Mouse (Mus musculus) hindbrain, embryonic 14.5 days (tissue): ENCODE measurements around the gene Vsig2. TPM values are rescaled to one million over a fixed set of nuclear protein-coding genes. Genes with fewer than 3 reads are reported as not detected.

Experiments used
- ATAC-seq: fragments of 200-750 bp; cut with Nextera tagmentation; 2 replicates; pipeline ENCODE4 v1.8.0; 2017; ENCODE audit warnings: moderate number of reproducible peaks, mild to moderate bottlenecking, moderate TSS enrichment, moderate library complexity; ENCODE audit not compliant: low FRiP score
- DNase-seq: peaks from one replicate; pipeline ENCODE4 v3.0.0-alpha.2; 2015; ENCODE audit warnings: low spot score
- H3K27ac ChIP-seq: fragments of 300-500 bp; sonication (generic); 2 replicates; pipeline ENCODE4 v1.5.1; 2014; ENCODE audit warnings: mild to moderate bottlenecking, moderate library complexity
- H3K27me3 ChIP-seq: fragments of 300-500 bp; sonication (generic); 2 replicates; pipeline ENCODE4 v1.6.1; 2014; ENCODE audit warnings: mild to moderate bottlenecking, low read length, mixed read lengths; ENCODE audit not compliant: control insufficient read depth, insufficient read depth
- H3K36me3 ChIP-seq: fragments of 300-500 bp; sonication (generic); replicated peaks from 2 replicates; pipeline ENCODE4 v1.6.1; 2014; ENCODE audit not compliant: control insufficient read depth, insufficient read depth
- H3K4me1 ChIP-seq: fragments of 300-500 bp; sonication (generic); replicated peaks from 2 replicates; pipeline ENCODE4 v1.6.1; 2014; ENCODE audit warnings: antibody characterized with exemption, low read length, mixed read lengths; ENCODE audit not compliant: control insufficient read depth, insufficient read depth
- H3K4me2 ChIP-seq: fragments of 300-500 bp; sonication (generic); replicated peaks from 2 replicates; pipeline ENCODE4 v1.6.1; 2014; ENCODE audit warnings: mild to moderate bottlenecking, moderate library complexity
- H3K4me3 ChIP-seq: fragments of 300-500 bp; sonication (generic); replicated peaks from 2 replicates; pipeline ENCODE4 v1.5.1; 2014; ENCODE audit warnings: mild to moderate bottlenecking, low read length
- H3K9ac ChIP-seq: fragments of 300-500 bp; sonication (generic); 2 replicates; pipeline ENCODE4 v1.6.1; 2014
- H3K9me3 ChIP-seq: fragments of 300-500 bp; sonication (generic); 2 replicates; pipeline ENCODE4 v1.6.1; 2016; ENCODE audit warnings: low read length; ENCODE audit not compliant: control insufficient read depth
- WGBS: fragments of 180-500 bp; shearing (Covaris S2); extraction: QIAGEN DNeasy Blood & Tissue Kit; methylation state at CpG from one replicate; pipeline ENCODE4 v1.1.7; 2014; 5-methylcytosine and 5-hydroxymethylcytosine counted together
- polyA plus RNA-seq: library from polyadenylated mRNA; unstranded; fragments of >200 nt; fragmentation: Nextera tagmentation; extraction: Ambion mirVana; gene quantifications from 2 replicates; pipeline ENCODE4 v1.2.1, GENCODE M21; 2014

Gene Vsig2
- polyA plus RNA-seq, 1 experiment from 2014 or later, result 1.1 TPM

DNA sequence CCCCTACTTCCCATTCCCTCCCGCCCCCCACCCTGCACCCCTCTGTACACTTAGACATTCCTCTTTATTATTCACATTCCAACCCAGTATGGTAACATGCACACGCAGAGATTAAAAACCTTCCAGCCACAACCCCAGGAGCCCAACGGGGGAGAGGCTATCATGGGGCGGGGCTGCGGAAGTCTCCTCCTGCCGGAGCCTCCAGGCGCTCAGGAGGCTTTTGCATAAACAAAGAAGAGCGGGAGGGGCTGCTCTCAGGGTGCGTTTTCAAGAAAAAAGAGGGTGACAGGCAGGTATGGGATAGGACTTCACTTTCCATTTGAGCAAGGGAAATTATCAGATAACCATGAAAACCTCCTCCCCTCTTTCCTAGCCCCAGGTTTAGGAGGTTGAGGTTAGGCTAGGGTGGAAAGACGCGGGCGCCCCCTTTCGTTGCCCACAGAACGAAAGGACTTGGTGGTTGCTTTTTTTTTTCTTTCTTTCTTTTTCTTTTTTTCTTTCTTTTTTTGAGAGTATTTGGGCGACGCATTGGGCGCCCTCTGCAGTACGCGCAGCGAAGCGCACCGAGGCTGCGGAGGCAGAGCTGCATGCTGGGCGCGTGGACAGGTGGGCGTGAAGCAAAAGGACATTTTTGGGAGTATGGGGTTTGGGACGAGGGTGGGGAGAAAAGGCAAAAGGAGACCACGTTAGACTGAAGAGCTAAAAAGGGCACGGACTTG, 5.6 kb downstream of the Vsig2 start:
- H3K27ac ChIP-seq, result no peak overlapping the region
- peak overlapping the region; percentile 24 for H3K4me3 ChIP-seq
- peak; percentile 78 for DNase-seq
- 2% methylated on average over 29 of the region's 29 CpGs for WGBS
- peak overlapping the region; percentile 54 for H3K4me2 ChIP-seq
- H3K27me3 ChIP-seq, result peaks cover 64% of the 10 kb centered on the region
- H3K9me3 ChIP-seq, result no peaks in the 10 kb centered on the region
- peaks cover 13% of the 10 kb centered on the region for H3K4me1 ChIP-seq
- H3K9ac ChIP-seq, result peak overlapping the region; percentile 22; the same call in 1 of the 2 replicates
- ATAC-seq, result peak; percentile 43; the same call in 1 of the 2 replicates
- H3K36me3 ChIP-seq, result no peaks in the 10 kb centered on the region

DNA sequence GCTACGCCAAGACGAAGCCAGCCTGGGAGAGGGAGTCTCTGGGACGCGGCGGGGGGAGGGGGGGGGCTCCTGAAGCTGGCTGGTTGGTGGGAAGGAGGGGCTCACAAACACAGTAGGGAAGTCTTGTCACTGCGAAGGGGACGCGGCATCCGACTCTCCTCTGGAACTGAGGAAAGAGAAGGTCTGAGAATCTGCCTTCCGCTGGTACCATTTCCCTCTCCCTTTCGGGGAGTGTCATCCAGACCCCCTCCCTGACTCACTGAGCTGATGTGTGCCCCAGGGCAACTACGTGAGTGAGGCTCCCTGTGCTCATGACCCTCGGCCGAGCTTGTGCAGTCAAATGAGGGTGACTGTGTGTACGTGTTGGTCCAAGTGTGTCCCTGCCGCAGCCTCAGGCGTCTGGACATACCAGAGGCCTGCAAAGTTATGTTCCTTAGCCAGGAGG, 6.1 kb downstream of the Vsig2 start:
- H3K27me3 ChIP-seq, result peaks cover 69% of the 10 kb centered on the region
- peak overlapping the region; percentile 24 for H3K4me3 ChIP-seq
- no peaks in the 10 kb centered on the region for H3K9me3 ChIP-seq
- peaks cover 13% of the 10 kb centered on the region for H3K4me1 ChIP-seq
- 6% methylated on average over 17 of the region's 17 CpGs for WGBS
- ATAC-seq (peak; percentile 48), DNase-seq (no peak)
- H3K9ac ChIP-seq, result peak overlapping the region; percentile 22; the same call in 1 of the 2 replicates
- H3K4me2 ChIP-seq, result peak overlapping the region; percentile 54
- H3K36me3 ChIP-seq, result no peaks in the 10 kb centered on the region
- H3K27ac ChIP-seq, result no peak overlapping the region

- ATAC-seq, result 0 out of 2 replicates have a peak, but pooled peaks have one; percentile 1
- 14% methylated on average over 27 of the region's 27 CpGs for WGBS
Measured at GRCm38 (mm10) chr9:37545847-37546452, 6.9 kb downstream of the Vsig2 start.

GRCm38 (mm10) chr9:37546889-37547288, 7.8 kb downstream of the Vsig2 start:
- no peak overlapping the region for H3K27ac ChIP-seq
- WGBS, result 75% methylated on average over 1 of the region's 1 CpGs
- H3K27me3 ChIP-seq, result peaks cover 86% of the 10 kb centered on the region
- no peak overlapping the region for H3K4me2 ChIP-seq
- no peak overlapping the region for H3K4me3 ChIP-seq
- no peak overlapping the region for H3K9ac ChIP-seq
- peaks cover 13% of the 10 kb centered on the region for H3K4me1 ChIP-seq
- ATAC-seq (no peak), DNase-seq (no peak)
- no peaks in the 10 kb centered on the region for H3K36me3 ChIP-seq
- H3K9me3 ChIP-seq, result no peaks in the 10 kb centered on the region

More at GRCm38 (mm10) chr9:37545847-37546452, 6.9 kb downstream of the Vsig2 start:
- DNase-seq, result no peak
- no peak overlapping the region for H3K27ac ChIP-seq
- H3K4me2 ChIP-seq, result peak overlapping the region; percentile 54
- H3K9me3 ChIP-seq, result no peaks in the 10 kb centered on the region
- no peaks in the 10 kb centered on the region for H3K36me3 ChIP-seq
- H3K4me3 ChIP-seq, result no peak overlapping the region
- peaks cover 77% of the 10 kb centered on the region for H3K27me3 ChIP-seq
- H3K9ac ChIP-seq, result no peak overlapping the region
- H3K4me1 ChIP-seq, result peaks cover 13% of the 10 kb centered on the region

DNA sequence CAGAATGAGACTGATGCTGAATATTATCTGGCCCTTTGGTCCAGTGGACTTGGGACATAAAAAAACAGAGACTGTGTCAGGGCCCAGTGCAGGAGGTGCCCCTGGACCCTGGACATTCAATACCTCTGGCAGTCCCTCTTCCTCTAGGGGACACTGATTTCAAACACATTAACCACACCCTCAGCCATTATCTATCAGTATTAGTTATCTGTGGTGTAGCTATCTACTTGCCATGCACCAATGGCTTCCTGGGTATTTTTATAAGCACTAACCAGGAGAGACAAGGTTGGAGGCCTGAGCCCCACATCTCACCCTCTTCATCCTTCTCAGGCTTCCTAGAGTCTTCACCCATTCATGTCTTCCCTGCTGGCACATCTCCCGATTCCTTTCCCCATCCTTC, 11.4 kb downstream of the Vsig2 start:
- Histone ChIP-seq H3K27ac (no peak overlapping the region), H3K4me1 (0 out of 2 replicates have a peak, but pooled peaks cover 5% of the 10 kb centered on the region), H3K9me3 (no peaks in the 10 kb centered on the region), H3K36me3 (no peaks in the 10 kb centered on the region), H3K4me3 (no peak overlapping the region), H3K9ac (no peak overlapping the region), H3K27me3 (peaks cover 82% of the 10 kb centered on the region), H3K4me2 (no peak overlapping the region)
- DNase-seq (no peak), ATAC-seq (no peak)
- WGBS, result 56% methylated on average over 1 of the region's 1 CpGs

DNA sequence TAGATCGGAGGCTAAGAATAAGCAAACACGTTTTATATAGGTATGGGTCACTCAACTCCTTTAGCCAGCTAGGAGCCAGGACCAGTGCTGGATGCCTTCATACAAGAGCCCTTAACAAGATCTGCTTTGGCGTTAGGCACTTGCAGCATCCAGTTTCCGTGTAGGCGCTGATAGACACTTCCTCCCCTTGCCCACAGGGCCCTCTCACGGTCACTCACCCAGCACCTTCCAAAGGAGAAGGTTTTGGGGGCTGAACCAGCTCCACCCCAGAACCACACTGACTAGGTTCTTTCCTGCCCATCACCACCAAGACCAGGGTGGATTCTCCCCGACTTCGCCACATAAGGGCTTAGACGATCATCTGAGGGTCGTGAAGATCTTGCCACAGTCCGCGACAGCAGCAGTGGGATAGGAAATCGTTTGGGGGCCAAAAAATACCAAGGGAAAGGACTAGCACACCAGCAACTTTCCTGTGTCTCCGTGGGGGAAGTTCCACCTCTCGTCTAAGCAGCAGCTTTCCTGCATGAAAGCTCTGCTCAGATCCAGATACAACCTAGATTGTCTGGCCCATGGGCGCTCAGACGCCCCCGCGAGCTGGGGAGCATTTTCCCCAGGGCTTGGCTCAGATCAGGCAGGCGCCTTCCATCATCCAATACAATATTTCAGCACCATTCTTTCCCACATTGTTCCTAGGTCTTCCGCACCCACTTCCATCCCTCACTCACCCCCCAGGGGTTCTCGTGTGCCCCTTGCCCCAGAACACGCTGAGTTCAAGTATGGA, 12.9 kb downstream of the Vsig2 start:
- Histone ChIP-seq H3K4me1 (0 out of 2 replicates have a peak, but pooled peaks cover 5% of the 10 kb centered on the region), H3K36me3 (no peaks in the 10 kb centered on the region), H3K27me3 (peaks cover 67% of the 10 kb centered on the region), H3K4me3 (peak overlapping the region; percentile 40), H3K4me2 (peak overlapping the region; percentile 96), H3K9ac (peak overlapping the region; percentile 48), H3K27ac (no peak overlapping the region), H3K9me3 (no peaks in the 10 kb centered on the region)
- no peak for ATAC-seq
- DNase-seq, result no peak
- WGBS, result 3% methylated on average over 23 of the region's 23 CpGs

DNA sequence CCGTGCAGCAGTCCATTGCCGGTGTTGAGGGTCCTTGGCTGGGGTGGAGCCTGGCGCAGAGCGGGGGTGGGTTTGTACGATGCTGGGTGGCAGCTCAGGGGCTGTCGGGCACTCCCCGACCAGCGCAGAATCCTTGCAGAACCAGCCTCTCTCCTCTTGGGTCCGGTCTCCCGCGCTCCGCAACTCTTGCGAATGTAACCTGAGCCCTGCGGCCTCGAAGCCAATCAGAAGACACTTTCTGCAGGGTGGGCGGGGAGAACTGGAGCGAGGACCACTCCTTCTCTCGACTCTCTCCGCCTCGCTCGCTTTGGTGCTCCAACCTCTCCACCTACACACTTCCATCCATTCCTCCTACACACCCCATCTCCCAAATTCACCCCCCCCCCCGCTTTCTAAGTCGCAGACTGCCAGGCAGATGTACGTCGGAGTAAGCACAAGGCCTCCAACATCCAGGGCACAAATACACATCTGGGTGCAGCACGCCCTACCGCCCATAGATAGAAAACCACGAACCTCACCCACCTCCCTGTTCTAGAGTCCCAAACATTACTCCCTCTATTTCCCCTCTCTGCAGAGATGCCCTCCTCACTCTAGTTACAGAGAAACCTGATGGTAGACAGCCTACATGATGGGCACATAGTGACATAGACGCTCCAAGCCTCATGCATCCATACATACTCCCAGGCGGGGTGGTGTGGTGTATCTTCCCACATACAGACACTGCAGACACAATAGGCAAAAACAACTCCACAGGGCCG, 13.7 kb downstream of the Vsig2 start, which contains the start of gene Nrgn:
Nrgn (minus strand) TSS at position 369 of the 758 bp plus-strand sequence.
- Histone ChIP-seq H3K27me3 (peaks cover 60% of the 10 kb centered on the region), H3K9ac (peak within 1 kb of the TSS; percentile 48), H3K4me2 (peak within 1 kb of the TSS; percentile 96), H3K4me3 (peak within 1 kb of the TSS; percentile 40), H3K36me3 (no peaks in the 10 kb centered on the region), H3K27ac (no peak within 1 kb of the TSS), H3K4me1 (0 out of 2 replicates have a peak, but pooled peaks cover 5% of the 10 kb centered on the region), H3K9me3 (no peaks in the 10 kb centered on the region)
- WGBS, result 4% methylated on average over 31 of the region's 31 CpGs
- peak; percentile 91 for ATAC-seq
- DNase-seq, result peak; percentile 70

- Histone ChIP-seq H3K4me1 (0 out of 2 replicates have a peak, but pooled peaks cover 5% of the 10 kb centered on the region), H3K9ac (no peak overlapping the region), H3K4me2 (no peak overlapping the region), H3K27ac (no peak overlapping the region), H3K4me3 (no peak overlapping the region), H3K36me3 (no peaks in the 10 kb centered on the region), H3K9me3 (no peaks in the 10 kb centered on the region), H3K27me3 (peaks cover 49% of the 10 kb centered on the region)
- ATAC-seq (no peak), DNase-seq (no peak)
- 87% methylated on average over 1 of the region's 1 CpGs for WGBS
Measured at GRCm38 (mm10) chr9:37554279-37554678, 15.2 kb downstream of the Vsig2 start.
